Mouse (Mus musculus) spleen, postnatal 36 days (tissue): Measurements from ENCODE around the gene Bnipl.

ENCODE experiments used
- DNase-seq, 2 experiments: peaks; one replicate each; pipeline ENCODE4 v3.0.0; 2022; ENCODE audit warnings: low spot score in 2 of 2, mixed read lengths in 1 of 2

The Bnipl gene

DNA sequence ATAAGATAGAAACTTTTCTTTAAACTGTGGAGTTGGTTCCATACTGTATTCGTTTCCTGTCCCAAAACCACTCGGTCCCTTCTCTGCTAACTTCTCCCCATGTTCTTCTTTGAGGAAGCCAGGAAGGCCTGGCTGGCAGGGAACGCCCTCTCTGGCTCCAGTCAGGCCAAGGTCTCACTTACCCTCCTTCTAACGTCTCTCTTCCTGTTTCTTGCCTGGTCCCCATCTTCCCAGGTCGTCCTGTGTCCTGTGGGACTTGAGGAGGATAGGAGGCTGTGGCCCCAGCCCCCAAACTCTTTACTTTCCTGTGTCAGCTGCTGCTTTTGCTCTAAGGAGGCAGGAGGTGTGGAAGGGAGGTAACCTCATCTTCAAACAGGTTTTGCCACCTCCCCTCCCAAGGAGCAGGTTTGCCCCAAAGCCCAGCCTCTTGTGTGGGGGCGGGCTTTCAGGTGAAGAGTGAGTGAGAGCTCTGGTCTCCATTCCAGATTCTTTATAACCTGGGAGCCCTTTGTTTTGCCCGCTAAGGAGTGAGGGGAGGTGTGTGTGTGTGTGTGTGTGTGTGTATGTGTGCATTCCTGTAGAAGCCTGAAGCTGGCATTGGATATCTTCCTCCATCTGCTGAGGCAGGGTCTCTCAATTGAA is at the start of gene Bnipl:
Bnipl (minus strand) TSS at position 411 of the 642 bp plus-strand sequence.
- no peak for DNase-seq

- DNase-seq: no peak
Measured at GRCm38 (mm10) chr3:95298018-95298417, 47.0 kb upstream of the Bnipl start.

- no peak for DNase-seq
Measured at GRCm38 (mm10) chr3:95296103-95296469, 45.1 kb upstream of the Bnipl start.

DNA sequence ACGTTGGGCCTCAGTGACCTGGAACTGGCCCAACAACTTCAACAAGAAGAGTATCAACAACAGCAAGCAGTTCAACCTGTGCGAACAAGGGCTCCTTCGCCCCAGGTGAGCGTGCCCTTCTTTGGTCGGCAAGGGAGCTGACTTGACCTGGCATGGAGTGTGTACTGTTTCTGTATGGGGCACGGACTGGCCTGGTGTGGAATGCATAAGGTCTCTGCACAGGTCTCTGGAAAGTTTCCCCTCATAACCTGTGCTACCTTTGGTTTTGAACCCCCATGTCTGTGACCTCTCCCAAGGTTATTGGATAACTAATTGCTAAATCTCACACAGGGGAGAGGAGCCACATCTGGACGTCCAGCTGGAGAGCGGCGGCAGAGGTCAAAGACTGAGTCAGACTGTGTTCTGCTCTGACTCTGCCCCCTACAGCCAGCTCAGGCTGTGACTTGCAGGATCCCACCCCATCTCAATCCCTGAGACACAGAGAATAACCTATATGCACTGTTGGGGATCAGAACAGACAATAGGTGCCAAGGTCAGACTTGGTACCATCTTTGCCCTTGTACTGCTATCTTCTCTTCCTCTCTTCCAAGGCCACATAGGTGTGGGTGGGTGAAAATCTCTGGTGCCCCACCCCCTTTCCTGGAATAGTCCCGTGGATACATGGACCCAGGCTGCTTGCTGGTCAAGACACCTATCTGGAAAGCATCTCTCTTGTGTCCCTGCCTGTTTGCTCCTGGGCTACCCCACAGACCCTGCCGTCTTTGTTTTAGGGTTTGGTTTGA is 44.5 kb upstream of the Bnipl start:
- DNase-seq: no peak

DNA sequence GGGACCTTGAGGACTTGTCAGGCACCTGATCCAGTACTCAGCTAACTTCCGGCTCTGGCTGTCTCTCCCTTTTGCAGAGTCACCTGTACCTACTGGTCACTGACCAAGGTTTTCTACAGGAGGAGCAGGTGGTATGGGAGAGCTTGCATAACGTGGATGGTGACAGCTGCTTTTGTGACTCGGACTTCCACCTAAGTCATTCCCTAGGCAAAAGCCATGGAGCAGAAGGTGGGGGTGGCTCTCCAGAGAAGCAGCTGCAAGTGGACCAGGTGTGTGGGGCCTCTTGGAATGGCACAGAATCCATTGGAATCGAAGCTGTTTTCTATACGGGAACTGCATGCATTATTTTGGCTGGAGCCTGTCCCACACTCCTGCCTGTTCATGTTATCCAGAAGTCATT is 43.7 kb upstream of the Bnipl start:
- DNase-seq: no peak

DNA sequence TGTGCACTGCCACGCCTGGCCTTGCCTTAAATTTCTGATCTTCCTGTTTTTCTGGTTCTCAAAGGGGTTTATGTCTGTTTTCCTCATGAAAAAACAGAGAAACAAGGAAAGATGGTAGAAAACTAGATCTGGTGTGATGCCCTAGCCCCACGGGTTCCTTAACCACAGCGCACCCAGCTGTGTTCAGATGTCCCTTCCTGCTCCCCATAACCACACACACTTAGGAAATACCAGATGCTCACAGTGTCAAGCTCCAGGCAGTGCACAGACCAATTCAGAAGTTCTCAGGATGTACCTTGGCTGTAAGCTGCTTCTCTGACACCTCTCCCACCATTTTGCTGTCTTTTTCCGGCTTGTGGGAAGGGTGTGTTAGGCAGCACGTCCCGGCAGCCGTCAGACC is 43.3 kb upstream of the Bnipl start:
- no peak for DNase-seq

DNA sequence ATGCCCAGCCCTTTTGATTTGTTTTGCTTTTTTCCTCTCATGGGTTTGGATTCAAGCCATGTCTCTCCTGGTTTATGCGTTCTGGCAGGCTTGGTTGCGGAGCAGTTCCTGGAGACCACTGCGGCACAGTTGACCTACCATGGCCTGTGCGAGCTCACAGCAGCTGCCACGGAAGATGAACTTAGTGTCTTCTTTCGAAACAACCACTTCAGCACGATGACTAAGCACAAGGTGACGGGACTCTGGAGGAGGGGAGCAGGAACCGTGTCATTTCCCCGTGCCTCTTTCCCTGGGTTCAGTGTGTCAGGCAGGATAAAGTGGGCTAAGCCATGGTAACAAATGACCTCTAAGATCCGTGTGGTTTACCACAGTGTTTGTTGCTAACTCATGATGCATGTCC is 42.5 kb upstream of the Bnipl start:
- peak in 1 of 2 experiments; percentile 40 for DNase-seq

- no peak for DNase-seq
Measured at GRCm38 (mm10) chr3:95292899-95293298, 41.9 kb upstream of the Bnipl start.

DNA sequence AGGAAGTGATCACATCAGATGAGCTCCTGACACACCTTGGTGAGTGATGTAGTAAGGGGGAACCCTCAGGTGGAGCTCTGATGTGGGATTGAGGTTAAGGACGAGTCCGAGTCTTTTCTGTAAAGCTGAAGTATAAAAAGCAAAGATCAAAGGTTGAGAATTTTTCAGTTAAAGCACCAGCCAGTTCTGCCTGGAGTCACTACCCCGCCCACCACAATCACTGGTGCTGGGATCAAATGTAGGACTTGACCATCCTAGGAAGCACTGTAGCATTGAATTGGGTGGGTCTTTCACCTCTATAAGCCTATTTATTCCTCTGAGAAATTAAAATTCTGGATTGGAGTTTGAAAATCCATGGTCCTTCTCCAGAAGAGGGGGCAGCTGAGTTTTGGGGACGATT is 40.0 kb upstream of the Bnipl start:
- DNase-seq: no peak

GRCm38 (mm10) chr3:95290156-95290555 is 39.2 kb upstream of the Bnipl start:
- DNase-seq: no peak

- no peak for DNase-seq
Measured at GRCm38 (mm10) chr3:95289419-95289818, 38.4 kb upstream of the Bnipl start.

DNA sequence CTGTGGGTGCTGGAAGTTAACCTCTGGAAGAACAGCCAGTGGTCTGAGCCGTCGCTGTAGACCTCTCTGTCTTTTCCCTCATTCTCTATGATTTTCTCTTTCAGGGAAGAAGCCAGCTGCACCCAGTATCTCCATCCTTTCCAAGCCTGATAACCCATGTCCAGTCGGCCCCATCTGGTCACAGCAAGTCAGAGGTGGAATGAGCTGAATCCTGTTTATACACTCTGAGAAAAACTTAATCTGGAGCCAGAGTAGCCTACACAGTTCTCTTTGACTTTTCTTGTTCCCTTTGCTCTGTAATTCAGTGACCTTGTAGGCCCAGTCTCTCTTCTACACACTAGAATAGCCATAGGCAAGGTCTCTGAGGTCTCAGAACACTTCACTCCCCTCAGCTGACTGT is 36.5 kb upstream of the Bnipl start:
- no peak for DNase-seq

- no peak for DNase-seq
Measured at GRCm38 (mm10) chr3:95286510-95286909, 35.5 kb upstream of the Bnipl start.

GRCm38 (mm10) chr3:95286011-95286410 is 35.0 kb upstream of the Bnipl start:
- no peak for DNase-seq

DNA sequence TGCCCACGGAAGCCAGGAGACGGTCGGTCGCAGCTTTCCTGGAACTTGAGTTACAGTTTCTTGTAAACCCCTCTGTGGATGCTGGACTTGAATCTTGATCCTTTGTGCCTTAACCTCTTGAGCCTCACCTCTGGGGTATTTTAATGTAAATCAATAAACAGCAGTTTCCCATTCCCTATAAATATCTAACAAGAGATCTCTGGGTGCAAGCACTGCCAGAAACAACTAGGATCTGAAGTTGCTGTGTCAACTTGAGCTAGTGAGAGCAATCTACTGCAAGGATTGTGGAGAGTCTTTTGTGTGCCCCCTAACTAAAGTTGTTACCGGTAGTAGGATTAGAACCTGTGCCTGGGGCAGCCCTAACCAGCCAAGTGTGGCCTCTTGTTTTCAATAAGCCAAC is 34.4 kb upstream of the Bnipl start:
- no peak for DNase-seq

DNA sequence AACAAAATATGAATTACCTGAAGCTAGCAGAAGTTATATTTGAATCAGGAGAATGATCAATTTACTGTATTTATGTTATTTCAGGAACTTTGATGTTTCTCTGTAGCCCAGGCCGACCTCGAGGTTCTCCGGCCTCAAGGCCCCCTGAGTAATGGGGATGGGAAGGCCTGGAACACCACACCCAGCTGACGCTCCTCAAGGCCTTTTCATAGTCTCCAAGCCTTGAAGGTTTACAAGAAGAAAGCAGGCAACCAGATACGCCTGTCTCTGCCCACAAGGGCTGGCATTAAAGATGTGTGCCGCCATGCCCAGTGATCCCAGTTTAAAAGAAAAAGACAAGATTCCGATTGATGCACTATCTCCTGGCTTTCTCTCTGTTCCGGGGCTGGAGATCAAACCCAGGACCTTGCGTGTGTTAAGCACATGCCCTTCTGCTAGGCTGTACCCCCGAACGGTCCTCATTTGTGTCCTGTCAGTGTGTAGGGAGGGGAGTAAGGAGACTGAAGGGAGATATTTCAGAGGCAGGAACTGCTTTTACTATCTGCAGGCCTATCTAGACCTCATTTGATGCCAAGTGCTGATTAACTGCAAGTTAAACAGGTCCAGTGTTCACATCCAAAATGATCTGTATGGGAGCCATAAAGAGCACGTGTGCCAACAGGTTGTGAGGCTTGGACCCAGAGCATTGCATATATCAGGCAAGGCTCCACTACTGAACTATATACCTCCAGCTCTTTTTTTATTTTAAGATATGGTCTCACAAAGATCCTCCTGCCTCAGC is 33.7 kb upstream of the Bnipl start:
- no peak for DNase-seq

DNA sequence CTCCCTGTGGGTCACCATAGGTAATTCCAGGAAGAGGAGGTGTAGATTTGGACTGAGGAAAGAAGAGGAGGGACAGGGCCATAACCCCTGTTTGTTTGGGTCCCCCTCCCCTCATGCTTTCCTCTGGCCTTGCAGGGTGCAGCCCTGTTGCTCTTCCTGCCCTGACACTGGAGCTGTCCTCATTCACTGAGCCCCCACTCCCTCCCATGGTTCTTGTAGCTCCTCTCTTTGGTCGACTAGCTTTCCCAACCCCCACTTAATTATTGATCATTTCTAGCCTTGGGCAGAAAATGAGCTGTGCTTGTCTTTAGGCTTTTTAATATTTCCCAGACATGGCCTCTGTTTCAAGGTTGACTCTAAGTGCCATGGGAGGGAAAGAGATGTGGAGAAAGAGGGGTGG is 33.1 kb upstream of the Bnipl start:
- no peak for DNase-seq

GRCm38 (mm10) chr3:95283589-95283941 is 32.6 kb upstream of the Bnipl start:
- no peak for DNase-seq

DNA sequence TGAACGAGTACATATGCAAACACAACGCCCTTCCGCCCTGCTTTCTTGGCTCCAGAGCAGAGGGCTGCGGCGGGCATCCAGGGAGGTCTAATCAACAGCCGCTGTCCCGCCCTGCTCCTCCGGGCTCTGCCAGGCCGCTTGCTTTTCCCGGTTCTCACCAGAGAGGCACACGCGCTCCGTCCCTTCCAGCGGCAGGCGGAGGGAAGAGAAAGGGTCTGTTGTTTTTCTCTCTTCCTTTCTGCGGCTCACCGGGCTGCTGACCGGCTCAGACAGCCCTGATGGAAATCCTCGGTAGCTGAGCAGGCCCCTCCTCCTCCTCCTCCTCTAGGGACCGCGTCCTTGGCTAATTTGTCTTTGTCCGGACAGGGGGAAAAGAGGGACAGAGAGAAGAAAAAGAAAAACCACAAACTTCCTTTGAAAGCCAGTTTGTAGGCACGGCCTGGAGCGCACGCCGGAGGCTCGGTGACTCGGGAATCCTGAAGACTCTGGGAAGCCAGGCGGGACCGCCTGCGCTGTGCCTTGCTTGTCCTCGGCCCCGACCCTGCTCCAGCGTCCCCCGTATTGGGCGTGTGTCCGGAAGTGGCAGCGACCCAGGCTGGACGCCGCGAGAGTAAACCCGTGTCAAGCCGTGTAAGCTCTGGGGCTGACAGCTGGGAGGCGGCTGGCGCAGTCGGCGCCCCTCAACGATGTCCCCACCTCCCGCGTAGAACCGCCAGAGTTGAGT is 32.0 kb upstream of the Bnipl start:
- DNase-seq: peak; percentile 69 to 75

DNA sequence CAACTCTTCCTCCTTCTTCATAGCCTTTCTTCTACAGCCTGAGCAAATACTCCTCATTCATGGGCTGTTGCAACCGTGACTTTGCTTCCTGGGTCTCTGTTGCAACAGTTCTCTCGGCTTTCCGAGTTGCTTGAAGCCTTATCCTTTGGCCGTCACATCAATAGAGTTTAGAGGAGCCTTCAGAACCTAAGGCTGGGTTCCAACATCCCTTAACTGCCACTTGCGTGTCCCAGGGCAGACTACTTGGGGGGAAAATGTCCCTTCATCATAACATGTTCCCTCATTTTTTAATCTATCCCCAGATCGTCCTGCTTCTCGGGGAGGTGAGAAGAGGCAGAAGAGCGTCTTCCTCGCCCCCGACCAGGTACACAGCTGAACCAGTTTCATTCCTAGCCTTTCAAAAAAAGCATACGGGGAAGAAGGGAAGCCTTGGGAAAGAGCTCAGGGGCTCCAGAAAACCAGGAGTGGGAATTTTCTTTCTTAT is 31.4 kb upstream of the Bnipl start:
- DNase-seq: peak; percentile 76 to 83

DNA sequence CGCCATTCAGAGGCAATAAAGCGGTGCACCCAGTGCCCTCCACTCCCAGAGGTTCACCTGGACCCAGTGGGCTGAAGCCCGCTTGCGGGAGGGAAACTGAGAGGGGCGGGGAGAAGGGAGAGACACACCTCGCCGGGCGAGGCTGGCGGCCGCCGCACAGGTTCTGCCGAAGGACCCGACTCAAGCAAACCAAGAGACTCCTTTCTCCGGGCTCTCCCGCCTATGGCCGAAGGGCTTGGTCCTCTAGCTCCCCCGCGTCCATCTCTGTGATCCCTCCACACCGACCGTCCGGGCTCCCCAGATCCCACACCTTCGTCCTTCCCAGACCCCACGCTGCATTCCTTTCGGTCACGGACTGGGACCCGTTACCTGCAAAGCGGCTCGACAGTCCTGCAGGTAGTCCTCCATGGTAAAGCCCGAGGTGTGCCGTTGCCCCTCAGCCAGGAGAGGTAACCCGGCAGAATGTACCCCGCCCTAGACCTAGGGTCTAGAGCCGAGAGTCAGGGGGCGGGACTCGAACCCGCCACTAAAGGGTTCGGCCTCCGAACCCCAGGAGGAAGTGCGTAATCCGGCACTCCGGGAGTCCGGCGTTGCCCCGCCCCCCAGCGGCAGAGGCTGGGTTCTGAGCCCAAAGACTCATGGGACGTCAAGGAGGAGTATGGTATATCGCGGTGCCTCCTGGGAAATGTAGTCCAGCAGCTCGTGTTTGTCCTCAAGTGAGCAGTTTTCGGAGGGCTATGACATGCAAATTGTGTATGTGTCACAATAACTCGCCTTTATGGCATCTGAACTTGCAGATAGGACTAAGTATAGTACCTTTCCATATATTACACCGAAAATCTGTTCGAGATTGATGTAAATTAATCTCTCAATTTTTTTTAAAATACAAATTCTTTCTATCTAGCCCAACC is 30.5 kb upstream of the Bnipl start, which contains the start of the genes Mindy1 and Prune1:
Mindy1 (plus strand) TSS at position 130 of the 911 bp plus-strand sequence.
Prune1 (minus strand) TSS at position 861 of the 911 bp plus-strand sequence.
- DNase-seq: peak; percentile 99 to 100
